Mouse (Mus musculus) forebrain, postnatal 0 days (tissue): ENCODE results near the gene Ift46. TPM values are rescaled to one million over a fixed set of nuclear protein-coding genes. Genes with fewer than 3 reads are reported as not detected.

Experiments used
- ATAC-seq: fragments of 200-750 bp; cut with Nextera tagmentation; 2 replicates; pipeline ENCODE4 v1.8.0; 2017; ENCODE audit warnings: mild to moderate bottlenecking, moderate library complexity
- DNase-seq: peaks from one replicate; pipeline ENCODE4 v3.0.0-alpha.2; 2015
- H3K27ac ChIP-seq: fragments of 300-500 bp; sonication (generic); 2 replicates; pipeline ENCODE4 v1.5.1; 2014; ENCODE audit warnings: low read depth, mild to moderate bottlenecking, antibody characterized with exemption, low read length, moderate library complexity, mixed read lengths
- H3K27me3 ChIP-seq: fragments of 300-500 bp; sonication (generic); 2 replicates; pipeline ENCODE4 v1.6.1; 2014; ENCODE audit warnings: mild to moderate bottlenecking, low read length, mixed read lengths; ENCODE audit not compliant: insufficient read depth
- H3K36me3 ChIP-seq: fragments of 300-500 bp; sonication (generic); 2 replicates; pipeline ENCODE4 v1.6.1; 2014; ENCODE audit warnings: mild to moderate bottlenecking, moderate library complexity; ENCODE audit not compliant: insufficient read depth
- H3K4me1 ChIP-seq: fragments of 300-500 bp; sonication (generic); 2 replicates; pipeline ENCODE4 v1.6.1; 2014; ENCODE audit warnings: antibody characterized with exemption; ENCODE audit not compliant: insufficient read depth
- H3K4me2 ChIP-seq: fragments of 300-500 bp; sonication (generic); 2 replicates; pipeline ENCODE4 v1.6.1; 2014; ENCODE audit warnings: low read depth, mild to moderate bottlenecking, moderate library complexity
- H3K4me3 ChIP-seq: fragments of 300-500 bp; sonication (generic); 2 replicates; pipeline ENCODE4 v1.5.1; 2014; ENCODE audit warnings: low read depth, low read length, mixed read lengths
- H3K9ac ChIP-seq: fragments of 300-500 bp; sonication (generic); 2 replicates; pipeline ENCODE4 v1.6.1; 2014; ENCODE audit warnings: mild to moderate bottlenecking
- H3K9me3 ChIP-seq: fragments of 300-500 bp; sonication (generic); 2 replicates; pipeline ENCODE4 v1.6.1; 2016; ENCODE audit warnings: low read length
- CTCF ChIP-seq: sonication (generic); IDR thresholded peaks from 2 replicates; pipeline ENCODE4 v1.5.1; 2016; ENCODE audit warnings: antibody characterized with exemption, control low read depth, low read depth
- WGBS: fragments of 180-500 bp; shearing (Covaris S2); extraction: QIAGEN DNeasy Blood & Tissue Kit; methylation state at CpG from one replicate; pipeline ENCODE4 v1.1.7; 2014; 5-methylcytosine and 5-hydroxymethylcytosine counted together
- polyA plus RNA-seq: library from polyadenylated mRNA; unstranded; fragments of >200 nt; fragmentation: Nextera tagmentation; extraction: Ambion mirVana; gene quantifications from 2 replicates; pipeline ENCODE4 v1.2.1, GENCODE M21; 2015
- total RNA-seq: library from RNA; depleted of rRNA; stranded (reverse); fragments of >200 nt; gene quantifications from 2 replicates; pipeline ENCODE4 v1.2.3, GENCODE M21; 2014

Gene Ift46
- total and polyA plus RNA-seq, 2 experiments from 2014 or later, result 67.0 to 158 TPM

DNA sequence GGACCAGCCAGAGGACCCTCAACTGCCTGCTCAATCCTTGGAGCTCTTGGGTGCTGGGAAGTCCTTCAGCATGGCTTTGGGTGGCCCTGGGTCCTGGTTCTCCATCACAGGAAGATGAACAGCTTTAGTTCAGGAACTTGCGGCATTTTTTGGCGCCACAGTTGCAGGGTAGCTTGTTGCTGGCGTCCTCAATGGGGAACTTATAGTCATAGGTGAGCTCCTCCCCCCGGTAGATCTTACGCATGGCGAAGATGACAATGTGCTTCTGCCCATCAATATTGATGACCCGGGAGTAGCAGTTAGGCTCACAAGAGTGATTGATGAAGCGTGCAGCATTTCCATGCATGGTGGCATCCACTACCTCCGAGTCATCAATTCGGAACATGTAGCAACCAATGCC is 40.1 kb downstream of the Ift46 start:
- Histone ChIP-seq H3K9me3 (no peaks in the 10 kb centered on the region), H3K27me3 (no peaks in the 10 kb centered on the region), H3K36me3 (peaks cover 79% of the 10 kb centered on the region), H3K4me2 (no peak overlapping the region), H3K27ac (no peak overlapping the region), H3K4me3 (no peak overlapping the region), H3K9ac (no peak overlapping the region), H3K4me1 (no peaks in the 10 kb centered on the region)
- no peak for TF ChIP-seq CTCF
- no peak for ATAC-seq
- 96% methylated on average over 10 of the region's 10 CpGs for WGBS
- no peak for DNase-seq

GRCm38 (mm10) chr9:44810316-44810715 is 42.6 kb downstream of the Ift46 start:
- ATAC-seq, result no peak
- 90% methylated on average over 10 of the region's 10 CpGs for whole genome bisulfite sequencing

GRCm38 (mm10) chr9:44814179-44814578 is 46.5 kb downstream of the Ift46 start:
- Histone ChIP-seq H3K4me2 (no peak overlapping the region), H3K27ac (no peak overlapping the region), H3K4me1 (no peaks in the 10 kb centered on the region), H3K9ac (no peak overlapping the region), H3K9me3 (no peaks in the 10 kb centered on the region), H3K4me3 (no peak overlapping the region), H3K27me3 (no peaks in the 10 kb centered on the region), H3K36me3 (peaks cover 99% of the 10 kb centered on the region)
- WGBS, result 88% methylated on average over 8 of the region's 8 CpGs
- no peak for TF ChIP-seq CTCF
- ATAC-seq, result no peak
- no peak for DNase-seq

More at GRCm38 (mm10) chr9:44810316-44810715, 42.6 kb downstream of the Ift46 start:
- Histone ChIP-seq H3K4me3 (no peak overlapping the region), H3K4me1 (no peaks in the 10 kb centered on the region), H3K36me3 (peaks cover 96% of the 10 kb centered on the region), H3K9ac (no peak overlapping the region), H3K27me3 (no peaks in the 10 kb centered on the region), H3K9me3 (no peaks in the 10 kb centered on the region), H3K27ac (no peak overlapping the region), H3K4me2 (no peak overlapping the region)
- TF ChIP-seq CTCF, result no peak
- no peak for DNase-seq

- H3K27me3 ChIP-seq, result no peaks in the 10 kb centered on the region
- TF ChIP-seq CTCF, result no peak
- no peaks in the 10 kb centered on the region for H3K9me3 ChIP-seq
- H3K27ac ChIP-seq, result no peak overlapping the region
- no peak overlapping the region for H3K9ac ChIP-seq
- DNase-seq (no peak), ATAC-seq (no peak)
- WGBS, result 90% methylated on average over 5 of the region's 5 CpGs
- H3K4me1 ChIP-seq, result no peaks in the 10 kb centered on the region
- H3K4me3 ChIP-seq, result no peak overlapping the region
- H3K36me3 ChIP-seq, result peaks cover 100% of the 10 kb centered on the region
- H3K4me2 ChIP-seq, result no peak overlapping the region
Measured at GRCm38 (mm10) chr9:44817522-44817921, 49.8 kb downstream of the Ift46 start.

GRCm38 (mm10) chr9:44819920-44820827 is 52.5 kb downstream of the Ift46 start:
- Histone ChIP-seq H3K27me3 (no peaks in the 10 kb centered on the region), H3K9me3 (no peaks in the 10 kb centered on the region), H3K27ac (no peak overlapping the region), H3K4me3 (no peak overlapping the region), H3K4me2 (no peak overlapping the region), H3K4me1 (no peaks in the 10 kb centered on the region), H3K36me3 (peaks cover 98% of the 10 kb centered on the region), H3K9ac (no peak overlapping the region)
- ATAC-seq (no peak), DNase-seq (no peak)
- WGBS, result 84% methylated on average over 15 of the region's 15 CpGs
- TF ChIP-seq CTCF, result no peak

DNA sequence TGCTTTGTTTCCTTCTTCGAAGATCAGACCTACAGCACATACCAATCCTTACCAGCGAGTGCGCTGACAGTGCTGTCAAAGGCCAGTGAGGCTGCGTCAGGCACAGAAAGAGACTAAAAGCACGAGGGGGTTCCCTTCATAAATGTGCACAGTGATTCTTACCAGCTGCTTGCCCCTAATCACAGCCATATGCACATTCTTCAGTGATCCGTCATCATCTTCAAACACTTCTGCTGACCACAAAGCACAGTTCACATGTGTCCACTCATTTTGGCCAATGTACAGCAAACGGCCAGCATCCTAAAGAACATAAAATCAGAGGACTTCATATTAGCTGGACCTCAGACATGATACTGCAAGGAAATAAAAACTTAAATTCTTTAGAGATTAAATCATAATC is 59.0 kb downstream of the Ift46 start:
- WGBS, result 92% methylated on average over 7 of the region's 7 CpGs

GRCm38 (mm10) chr9:44828944-44829343 is 61.2 kb downstream of the Ift46 start:
- Histone ChIP-seq H3K27ac (no peak overlapping the region), H3K9me3 (no peaks in the 10 kb centered on the region), H3K27me3 (no peaks in the 10 kb centered on the region), H3K4me3 (no peak overlapping the region), H3K4me2 (no peak overlapping the region), H3K9ac (no peak overlapping the region), H3K36me3 (peaks cover 83% of the 10 kb centered on the region), H3K4me1 (no peaks in the 10 kb centered on the region)
- TF ChIP-seq CTCF, result no peak
- 97% methylated on average over 11 of the region's 11 CpGs for WGBS
- no peak for ATAC-seq
- no peak for DNase-seq

More for the DNA sequence above, 59.0 kb downstream of the Ift46 start:
- Histone ChIP-seq H3K36me3 (peaks cover 89% of the 10 kb centered on the region), H3K9ac (no peak overlapping the region), H3K4me2 (no peak overlapping the region), H3K4me1 (no peaks in the 10 kb centered on the region), H3K9me3 (no peaks in the 10 kb centered on the region), H3K27me3 (no peaks in the 10 kb centered on the region), H3K4me3 (no peak overlapping the region), H3K27ac (no peak overlapping the region)
- no peak for TF ChIP-seq CTCF
- ATAC-seq (no peak), DNase-seq (no peak)
